Mouse (Mus musculus): ENCODE results near the gene Gps2.

DNA sequence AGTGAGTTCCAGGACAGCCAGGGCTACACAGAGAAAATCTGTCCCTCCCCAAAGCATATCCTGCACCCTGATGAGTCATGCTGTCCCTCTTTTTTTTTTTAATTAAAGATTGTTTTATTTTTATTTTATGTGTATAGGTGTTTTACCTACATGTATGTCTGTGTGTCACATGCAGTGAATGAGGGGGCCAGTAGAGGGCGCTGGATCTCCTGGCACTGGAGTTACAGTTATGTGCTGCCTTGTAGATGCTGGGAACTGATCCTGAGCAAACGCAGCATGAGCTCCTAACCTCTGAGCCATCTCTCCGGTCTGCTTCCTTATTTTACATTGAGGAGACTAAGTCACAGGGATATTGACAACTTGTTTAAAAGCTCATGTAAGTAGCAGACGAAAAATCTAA is 30.6 kb upstream of the Gps2 start:
- TF ChIP-seq CTCF (IDR thresholded peaks at IDR 0.05; ENCODE audit: borderline replicate concordance, extremely low read depth, insufficient read depth, insufficient read length) = peak; percentile 46
- TF ChIP-seq POLR2A (IDR thresholded peaks at IDR 0.05; ENCODE audit: borderline replicate concordance, extremely low read depth, insufficient read depth, insufficient read length, poor library complexity, severe bottlenecking) = no peak
